ENCODE assay signal across 20 mouse cellular contexts in the genomic region with DNA sequence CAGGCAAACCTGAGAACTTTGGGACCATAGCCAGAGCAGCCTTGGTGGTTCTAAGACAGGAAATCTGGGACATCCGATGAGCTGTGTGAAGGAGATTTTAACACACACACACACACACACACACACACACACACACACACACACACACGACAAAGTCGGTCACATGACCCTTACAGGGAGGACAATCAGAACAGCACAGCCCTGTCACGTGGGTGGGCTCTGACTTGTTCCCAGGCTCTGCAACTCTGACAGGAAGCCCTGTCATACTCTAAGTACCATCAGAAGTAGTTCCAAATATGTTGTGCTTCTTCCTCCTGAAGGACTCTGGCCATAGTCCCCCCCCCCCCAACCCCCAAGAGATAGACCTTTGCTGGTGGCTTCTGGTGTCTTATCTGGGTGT. TPM values are rescaled to one million over a fixed set of nuclear protein-coding genes. Genes with fewer than 3 reads are reported as not detected.
A peak's percentile ranks its signal among the peaks of the same experiment; 100 is the strongest.
DNase-seq lines count a peak whose midpoint lies in the region; ATAC-seq lines count a peak whose summit lies in the region.
"Had no signal": no experiment of that assay in that cellular context is flagged by ENCODE, and none has a peak within 500 bp of the region (broad histone marks: within the 10 kb centered on the region; RNA-seq: fewer than 3 reads in every experiment).

No protein-coding gene starts in this region.

- WGBS in heart, embryonic 14.5 days = 48% methylated on average over 4 of the region's 4 CpGs
- WGBS in forebrain, embryonic 14.5 days = 79% methylated on average over 4 of the region's 4 CpGs

- H3K4me2 ChIP-seq in heart, embryonic 14.5 days (ENCODE audit: low read length) = no peak overlapping the region
- H3K4me2 ChIP-seq in forebrain, embryonic 14.5 days (ENCODE audit: low read length) = no peak overlapping the region
- H3K4me2 ChIP-seq: embryonic facial prominence, embryonic 15.5 days; midbrain, embryonic 11.5 days; neural tube, embryonic 12.5 days; stomach, embryonic 15.5 days had no signal

- intact Hi-C loops in heart, postnatal 36 days (cut with DNase I) = no loop called here
- intact Hi-C loops in heart, postnatal 10 days (cut with DNase I) = no loop called here

- no peaks in the 10 kb centered on the region for H3K9me3 ChIP-seq in heart, embryonic 14.5 days (ENCODE audit: control insufficient read depth, low read length)
- no peaks in the 10 kb centered on the region for H3K9me3 ChIP-seq in forebrain, embryonic 14.5 days (replicated peaks; ENCODE audit: control insufficient read depth, low read length)
- H3K9me3 ChIP-seq: embryonic facial prominence, embryonic 15.5 days; forebrain, embryonic 10.5 days; G1E; hindbrain, embryonic 10.5 days; neural tube, embryonic 12.5 days; stomach, embryonic 15.5 days had no signal

- no peaks in the 10 kb centered on the region for H3K36me3 ChIP-seq in heart, embryonic 14.5 days (ENCODE audit: control insufficient read depth, insufficient read depth, low read length)
- H3K36me3 ChIP-seq in forebrain, embryonic 14.5 days (ENCODE audit: control insufficient read depth, insufficient read depth, low read length) = no peaks in the 10 kb centered on the region
- H3K36me3 ChIP-seq: embryonic facial prominence, embryonic 15.5 days; forebrain, embryonic 10.5 days; G1E; hindbrain, embryonic 10.5 days; neural tube, embryonic 12.5 days; stomach, embryonic 15.5 days had no signal

- H3K9ac ChIP-seq in heart, embryonic 14.5 days (ENCODE audit: low read length) = no peak overlapping the region
- H3K9ac ChIP-seq in forebrain, embryonic 14.5 days (ENCODE audit: low read length) = no peak overlapping the region
- H3K9ac ChIP-seq: embryonic facial prominence, embryonic 15.5 days; neural tube, embryonic 12.5 days; stomach, embryonic 15.5 days had no signal

- H3K27me3 ChIP-seq in heart, embryonic 14.5 days (ENCODE audit: control insufficient read depth, insufficient read depth, low read length) = no peaks in the 10 kb centered on the region
- H3K27me3 ChIP-seq in forebrain, embryonic 14.5 days (replicated peaks; ENCODE audit: control insufficient read depth, insufficient read depth, low read length) = no peaks in the 10 kb centered on the region
- H3K27me3 ChIP-seq: neural tube, embryonic 12.5 days had no signal

- no peak overlapping the region for H3K27ac ChIP-seq in heart, embryonic 14.5 days (replicated peaks in 1 of 2; ENCODE audit: control insufficient read depth in 1 of 2, insufficient read depth in 1 of 2, low read depth in 2 of 2, low read length in 2 of 2)
- no peak overlapping the region for H3K27ac ChIP-seq in forebrain, embryonic 14.5 days (ENCODE audit: low read depth, low read length)
- H3K27ac ChIP-seq: embryonic facial prominence, embryonic 15.5 days; forebrain, embryonic 10.5 days; hindbrain, embryonic 10.5 days; macrophage; neural tube, embryonic 12.5 days; stomach, embryonic 15.5 days had no signal

- H3K4me3 ChIP-seq in heart, embryonic 14.5 days (ENCODE audit: control insufficient read depth in 1 of 2, insufficient read depth in 1 of 2, low read depth in 1 of 2, low read length in 2 of 2) = no peak overlapping the region
- no peak overlapping the region for H3K4me3 ChIP-seq in forebrain, embryonic 14.5 days (ENCODE audit: low read depth, low read length)
- H3K4me3 ChIP-seq: embryonic facial prominence, embryonic 15.5 days; forebrain, embryonic 10.5 days; hindbrain, embryonic 10.5 days; neural tube, embryonic 12.5 days; stomach, embryonic 15.5 days had no signal

- peaks cover 3 to 5% of the 10 kb centered on the region in 2 experiments; a peak in 3 of 4 replicates for H3K4me1 ChIP-seq in heart, embryonic 14.5 days (ENCODE audit: control insufficient read depth in 2 of 2, insufficient read depth in 2 of 2, low read length in 2 of 2)
- H3K4me1 ChIP-seq in forebrain, embryonic 14.5 days (ENCODE audit: control insufficient read depth, insufficient read depth, low read length) = no peaks in the 10 kb centered on the region
- H3K4me1 ChIP-seq: forebrain, embryonic 10.5 days; neural tube, embryonic 12.5 days; stomach, embryonic 15.5 days had no signal

- peak; percentile 47; the same call in 1 of the 2 replicates for ATAC-seq in heart, embryonic 14.5 days (ENCODE audit: insufficient number of reproducible peaks, insufficient read depth, low FRiP score, low read depth)
- ATAC-seq in forebrain, embryonic 14.5 days = no peak

- DNase-seq in heart, postnatal 36 days = no peak
- DNase-seq in kidney, postnatal 14 days = peak; percentile 32
- DNase-seq in kidney, adult 11 months = no peak
- DNase-seq in 416B (ENCODE audit: low read depth) = peak; percentile 19
- peak; percentile 28 to 36 for DNase-seq in heart, postnatal 10 days
- DNase-seq in forebrain, embryonic 14.5 days (ENCODE audit: low spot score) = no peak
- DNase-seq: cerebellum, adult 11 months; cerebellum, postnatal 14 days; embryo, embryonic 11 days; gastrocnemius, postnatal 10 days; thymus, adult 2 months had no signal

RNA-seq across cellular contexts. Expression of gene Cfap298, which starts 33.5 kb away (rescaled TPM):
- 35.6 and 36.6 TPM in 2 replicates for polyA plus RNA-seq in heart, embryonic 14.5 days (2014; fragmentation: Nextera tagmentation; extraction: Ambion mirVana)
- 10 to 100 TPM; 27.0 to 28.5 TPM for total RNA-seq in heart, postnatal 36 days (2021)
- total RNA-seq in heart, postnatal 10 days (2021) = 10 to 100 TPM; 29.3 to 34.5 TPM
- polyA plus RNA-seq in forebrain, embryonic 14.5 days (2014; fragmentation: Nextera tagmentation; extraction: Ambion mirVana) = 49.0 and 60.0 TPM in 2 replicates

Comparison
In these comparisons a context has a peak if more than half of its experiments do, and no peak if none do; other contexts are left out.
1. DNase-seq: peak in kidney, postnatal 14 days (single experiment), 416B (single experiment) and heart, postnatal 10 days (2 of 2); none in heart, postnatal 36 days (0 of 2), kidney, adult 11 months (single experiment) and forebrain, embryonic 14.5 days (single experiment).